Mouse (Mus musculus): Measurements from ENCODE around the gene Srxn1.

GRCm38 (mm10) chr2:152144501-152144900 is 39.2 kb downstream of the Srxn1 start:
- no peak for TF ChIP-seq GATA1 (IDR thresholded peaks at IDR 0.05; ENCODE audit: low read length)
- TF ChIP-seq TAL1 (IDR thresholded peaks at IDR 0.05; ENCODE audit: low read length) = no peak

Measured in erythroblast, embryonic 14.5 days (primary cell).